Mouse (Mus musculus): ENCODE measurements around the gene Lrrk1. TPM values are rescaled to one million over a fixed set of nuclear protein-coding genes. Genes with fewer than 3 reads are reported as not detected.

Gene Lrrk1
- polyA plus RNA-seq, 1 experiment from 2014 or later, result 3.0 TPM

- Histone ChIP-seq H3K36me3 (replicated peaks; ENCODE audit: insufficient read depth, low read length) (no peaks in the 10 kb centered on the region), H3K27me3 (ENCODE audit: insufficient read depth, low read length) (no peaks in the 10 kb centered on the region), H3K27ac (ENCODE audit: low read depth) (peak overlapping the region; percentile 24; the same call in 1 of the 2 replicates), H3K9me3 (ENCODE audit: low read length) (no peaks in the 10 kb centered on the region), H3K9ac (replicated peaks) (no peak overlapping the region), H3K4me1 (ENCODE audit: insufficient read depth) (peaks cover 3% of the 10 kb centered on the region; the same call in 1 of the 2 replicates), H3K4me2 (ENCODE audit: low read depth, low read length) (no peak overlapping the region), H3K4me3 (ENCODE audit: low read depth, low read length) (no peak overlapping the region)
- ATAC-seq, result no peak
- WGBS (ENCODE audit: insufficient replicate concordance), result 67% methylated on average over 8 of the region's 8 CpGs
- TF ChIP-seq EP300 (IDR thresholded peaks at IDR 0.05; ENCODE audit: low read depth) (no peak), CTCF (IDR thresholded peaks at IDR 0.05; ENCODE audit: low read depth) (no peak)
- no peak for DNase-seq
These were observed 134.0 kb downstream of the Lrrk1 start for GRCm38 (mm10) chr7:66253975-66254651.

- WGBS (ENCODE audit: insufficient replicate concordance), result 11% methylated on average over 6 of the region's 6 CpGs
- Histone ChIP-seq H3K27ac (ENCODE audit: low read depth) (no peak overlapping the region), H3K4me1 (ENCODE audit: insufficient read depth) (peaks cover 6% of the 10 kb centered on the region), H3K9ac (replicated peaks) (no peak overlapping the region), H3K9me3 (ENCODE audit: low read length) (no peaks in the 10 kb centered on the region), H3K4me3 (ENCODE audit: low read depth, low read length) (no peak overlapping the region), H3K36me3 (replicated peaks; ENCODE audit: insufficient read depth, low read length) (no peaks in the 10 kb centered on the region), H3K4me2 (ENCODE audit: low read depth, low read length) (no peak overlapping the region), H3K27me3 (ENCODE audit: insufficient read depth, low read length) (no peaks in the 10 kb centered on the region)
- TF ChIP-seq CTCF (IDR thresholded peaks at IDR 0.05; ENCODE audit: low read depth) (peak; percentile 97), EP300 (IDR thresholded peaks at IDR 0.05; ENCODE audit: low read depth) (no peak)
- DNase-seq (peak; percentile 87), ATAC-seq (peak; percentile 89)
These were observed 138.1 kb downstream of the Lrrk1 start for GRCm38 (mm10) chr7:66250030-66250429.

DNA sequence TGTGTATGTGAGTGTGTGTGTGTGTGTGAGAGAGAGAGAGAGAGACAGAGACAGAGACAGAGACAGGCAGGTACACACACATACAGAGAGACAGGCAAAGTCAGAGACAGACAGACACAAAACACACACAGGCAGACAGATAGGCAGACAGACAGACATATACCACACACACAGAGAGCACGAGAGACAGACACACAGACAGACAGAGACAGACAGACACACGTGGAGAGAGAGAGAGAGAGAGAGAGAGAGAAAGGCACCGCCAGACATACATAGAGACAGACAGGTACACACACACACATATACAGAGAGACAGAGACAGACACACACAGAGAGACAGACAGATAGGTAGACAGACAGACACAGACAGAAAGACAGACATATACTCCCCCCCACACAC, 138.7 kb downstream of the Lrrk1 start:
- DNase-seq (no peak), ATAC-seq (no peak)
- no peak overlapping the region for H3K4me2 ChIP-seq (ENCODE audit: low read depth, low read length)
- no peak overlapping the region for H3K9ac ChIP-seq (replicated peaks)
- 82% methylated on average over 3 of the region's 3 CpGs for WGBS (ENCODE audit: insufficient replicate concordance)
- no peaks in the 10 kb centered on the region for H3K36me3 ChIP-seq (replicated peaks; ENCODE audit: insufficient read depth, low read length)
- TF ChIP-seq EP300 (IDR thresholded peaks at IDR 0.05; ENCODE audit: low read depth), result no peak
- peaks cover 4% of the 10 kb centered on the region for H3K4me1 ChIP-seq (ENCODE audit: insufficient read depth)
- H3K27me3 ChIP-seq (ENCODE audit: insufficient read depth, low read length), result no peaks in the 10 kb centered on the region
- H3K27ac ChIP-seq (ENCODE audit: low read depth), result no peak overlapping the region
- no peak overlapping the region for H3K4me3 ChIP-seq (ENCODE audit: low read depth, low read length)
- no peaks in the 10 kb centered on the region for H3K9me3 ChIP-seq (ENCODE audit: low read length)

DNA sequence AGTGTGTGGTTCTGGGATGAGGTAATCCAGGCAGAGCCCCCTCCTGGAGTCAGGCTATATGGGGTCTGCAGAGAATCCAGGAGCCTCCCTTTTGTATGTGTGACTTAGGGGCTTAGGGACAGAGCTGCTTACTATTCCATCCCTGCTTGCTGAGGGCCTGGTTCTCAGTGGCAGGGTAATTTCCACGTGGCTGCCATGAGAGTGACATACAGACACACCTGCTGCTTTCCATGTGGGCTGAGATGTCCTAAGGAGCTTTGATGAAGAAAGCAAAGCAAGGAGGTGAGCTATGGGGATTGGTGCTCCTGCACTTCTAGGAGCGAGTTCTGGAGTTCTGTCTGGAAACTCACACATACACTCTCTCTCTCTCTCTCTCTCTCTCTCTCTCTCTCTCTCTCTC, 139.1 kb downstream of the Lrrk1 start:
- no peaks in the 10 kb centered on the region for H3K9me3 ChIP-seq (ENCODE audit: low read length)
- H3K27me3 ChIP-seq (ENCODE audit: insufficient read depth, low read length), result no peaks in the 10 kb centered on the region
- peaks cover 4% of the 10 kb centered on the region for H3K4me1 ChIP-seq (ENCODE audit: insufficient read depth)
- H3K4me2 ChIP-seq (ENCODE audit: low read depth, low read length), result no peak overlapping the region
- ATAC-seq (no peak), DNase-seq (peak; percentile 8)
- TF ChIP-seq EP300 (IDR thresholded peaks at IDR 0.05; ENCODE audit: low read depth) (no peak), CTCF (IDR thresholded peaks at IDR 0.05; ENCODE audit: low read depth) (no peak)
- 73% methylated on average over 2 of the region's 2 CpGs for WGBS (ENCODE audit: insufficient replicate concordance)
- no peak overlapping the region for H3K4me3 ChIP-seq (ENCODE audit: low read depth, low read length)
- no peak overlapping the region for H3K9ac ChIP-seq (replicated peaks)
- H3K36me3 ChIP-seq (replicated peaks; ENCODE audit: insufficient read depth, low read length), result no peaks in the 10 kb centered on the region
- H3K27ac ChIP-seq (ENCODE audit: low read depth), result no peak overlapping the region

GRCm38 (mm10) chr7:66248270-66248669, 139.9 kb downstream of the Lrrk1 start:
- DNase-seq (peak; percentile 12), ATAC-seq (0 out of 2 replicates have a peak, but pooled peaks have one; percentile 9)
- H3K27me3 ChIP-seq (ENCODE audit: insufficient read depth, low read length), result no peaks in the 10 kb centered on the region
- H3K4me1 ChIP-seq (ENCODE audit: insufficient read depth), result peaks cover 4% of the 10 kb centered on the region
- no peak overlapping the region for H3K27ac ChIP-seq (ENCODE audit: low read depth)
- H3K9ac ChIP-seq (replicated peaks), result no peak overlapping the region
- no peaks in the 10 kb centered on the region for H3K9me3 ChIP-seq (ENCODE audit: low read length)
- H3K36me3 ChIP-seq (replicated peaks; ENCODE audit: insufficient read depth, low read length), result no peaks in the 10 kb centered on the region
- H3K4me2 ChIP-seq (ENCODE audit: low read depth, low read length), result no peak overlapping the region
- TF ChIP-seq CTCF (IDR thresholded peaks at IDR 0.05; ENCODE audit: low read depth), result no peak
- no peak for TF ChIP-seq EP300 (IDR thresholded peaks at IDR 0.05; ENCODE audit: low read depth)
- H3K4me3 ChIP-seq (ENCODE audit: low read depth, low read length), result no peak overlapping the region

DNA sequence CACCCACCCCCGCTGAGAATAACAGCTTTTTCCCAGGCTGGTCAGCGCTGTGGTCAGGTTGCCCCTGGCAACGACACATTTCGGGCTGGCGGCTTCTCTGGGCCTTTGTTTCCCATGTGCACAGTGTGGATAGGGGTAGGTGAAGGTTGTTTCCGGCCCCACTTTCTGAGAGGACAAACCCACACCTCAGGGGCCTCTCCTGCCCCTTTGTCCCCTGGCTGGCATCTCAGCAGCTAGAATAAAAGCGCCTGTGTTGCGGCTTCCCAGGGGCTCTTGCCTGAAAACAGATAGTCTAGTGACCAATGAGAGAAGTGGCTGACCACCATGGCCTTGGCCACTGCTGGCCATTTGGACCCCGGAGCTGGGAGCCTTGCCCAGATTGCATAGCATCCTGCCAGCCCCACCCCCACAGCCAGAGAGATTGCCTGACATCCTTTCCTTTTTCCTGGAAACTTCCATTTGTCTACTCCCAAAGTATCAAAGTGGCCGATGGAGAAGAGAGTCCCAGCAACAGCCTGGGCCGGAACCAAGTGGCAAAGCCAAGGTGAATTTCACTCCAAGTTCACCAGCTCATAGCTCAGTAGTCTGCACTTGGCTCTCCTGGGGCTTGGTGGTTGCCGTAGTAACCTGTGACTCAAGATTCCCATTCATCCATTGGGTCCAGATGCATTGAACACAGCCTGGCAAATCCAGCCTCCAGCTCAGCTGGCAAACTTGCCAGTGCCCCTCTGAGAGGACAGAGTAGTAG, 140.7 kb downstream of the Lrrk1 start:
- DNase-seq (peak; percentile 14), ATAC-seq (no peak)
- H3K4me3 ChIP-seq (ENCODE audit: low read depth, low read length), result no peak overlapping the region
- no peaks in the 10 kb centered on the region for H3K9me3 ChIP-seq (ENCODE audit: low read length)
- no peak overlapping the region for H3K9ac ChIP-seq (replicated peaks)
- no peaks in the 10 kb centered on the region for H3K36me3 ChIP-seq (replicated peaks; ENCODE audit: insufficient read depth, low read length)
- no peak overlapping the region for H3K4me2 ChIP-seq (ENCODE audit: low read depth, low read length)
- no peaks in the 10 kb centered on the region for H3K27me3 ChIP-seq (ENCODE audit: insufficient read depth, low read length)
- H3K4me1 ChIP-seq (ENCODE audit: insufficient read depth), result peaks cover 4% of the 10 kb centered on the region
- TF ChIP-seq EP300 (IDR thresholded peaks at IDR 0.05; ENCODE audit: low read depth) (no peak), CTCF (IDR thresholded peaks at IDR 0.05; ENCODE audit: low read depth) (no peak)
- 61% methylated on average over 12 of the region's 12 CpGs for WGBS (ENCODE audit: insufficient replicate concordance)
- no peak overlapping the region for H3K27ac ChIP-seq (ENCODE audit: low read depth)

Measured in liver, postnatal 0 days (tissue).